Mouse (Mus musculus) heart, adult 2 months (tissue): ENCODE data around the gene Mad1l1.

Experiments
- EP300 ChIP-seq: fragments of 200-500 bp; IDR thresholded peaks from 2 replicates; pipeline ENCODE4 v1.6.1; 2011; ENCODE audit warnings: low read depth, low read length, control low read depth; ENCODE audit not compliant: insufficient read depth
- POLR2A ChIP-seq: fragments of 200-500 bp; IDR thresholded peaks from 2 replicates; pipeline ENCODE4 v1.6.1; 2011; ENCODE audit warnings: mild to moderate bottlenecking, low read depth, low read length, control low read depth; ENCODE audit not compliant: insufficient read depth

DNA sequence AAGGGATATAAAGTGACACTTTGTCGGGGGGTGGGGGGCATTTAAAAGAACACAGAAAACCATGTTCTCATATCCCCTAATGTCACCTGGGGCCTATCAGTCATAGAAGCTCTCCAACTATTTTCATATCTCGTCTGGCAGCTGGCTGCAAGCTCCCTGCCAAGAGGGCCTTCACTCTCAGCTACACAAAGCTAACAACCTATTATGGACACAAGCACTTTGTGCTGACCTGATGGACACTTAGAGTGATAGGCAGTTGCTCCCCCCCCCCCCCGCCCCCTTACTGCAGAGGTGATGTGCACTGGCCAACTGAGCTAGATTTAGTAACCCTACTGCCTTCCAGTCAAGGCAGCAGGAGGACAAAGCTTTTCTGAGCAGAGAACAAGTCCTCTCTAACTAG lies 104.3 kb downstream of the Mad1l1 start:
- no peak for TF ChIP-seq POLR2A
- TF ChIP-seq EP300, result no peak
